Comparison of ENCODE assay signal across 9 mouse cellular contexts in genomic region chr5:143423899-143424519, GRCm38 (mm10). TPM values are rescaled to one million over a fixed set of nuclear protein-coding genes. Genes with fewer than 3 reads are reported as not detected.
DNase-seq lines count a peak whose midpoint lies in the region; ATAC-seq and TF ChIP-seq lines count a peak whose summit lies in the region.
"Had no signal": no experiment of that assay in that cellular context is flagged by ENCODE, and none has a peak within 500 bp of the region (broad histone marks: within the 10 kb centered on the region; RNA-seq: fewer than 3 reads in every experiment).

No protein-coding gene starts in this region.

- no peak overlapping the region for H3K4me2 ChIP-seq in forebrain, embryonic 11.5 days (ENCODE audit: low read depth, low read length, severe bottlenecking)
- no peak overlapping the region for H3K4me2 ChIP-seq in forebrain, embryonic 13.5 days
- no peak overlapping the region for H3K4me2 ChIP-seq in CH12.LX (ENCODE audit: insufficient read depth, low read depth, poor library complexity, severe bottlenecking)
- no peak overlapping the region for H3K4me2 ChIP-seq in kidney, embryonic 16.5 days (replicated peaks; ENCODE audit: low read depth, low read length)
- H3K4me2 ChIP-seq: lung, embryonic 15.5 days had no signal

- no peak overlapping the region for H3K4me3 ChIP-seq in forebrain, embryonic 11.5 days (ENCODE audit: low read depth, low read length)
- H3K4me3 ChIP-seq in forebrain, embryonic 13.5 days = no peak overlapping the region
- no peak overlapping the region for H3K4me3 ChIP-seq in CH12.LX (replicated peaks in 1 of 3; ENCODE audit: low read depth in 2 of 3, low read length in 2 of 3, poor library complexity in 1 of 3)
- no peak overlapping the region for H3K4me3 ChIP-seq in kidney, embryonic 16.5 days (ENCODE audit: low read length)
- H3K4me3 ChIP-seq: lung, embryonic 15.5 days had no signal

- H3K79me2 ChIP-seq in CH12.LX (replicated peaks; ENCODE audit: control insufficient read depth, extremely low read depth, insufficient read depth, poor library complexity, severe bottlenecking) = no peaks in the 10 kb centered on the region

- TF ChIP-seq POLR2A in CH12.LX (IDR thresholded peaks at IDR 0.05; ENCODE audit: low read depth, low read length) = no peak

- TF ChIP-seq RAD21 in CH12.LX (IDR thresholded peaks at IDR 0.05; ENCODE audit: low read depth, low read length) = peak; percentile 59

- no peak for TF ChIP-seq EP300 in CH12.LX (IDR thresholded peaks at IDR 0.05; ENCODE audit: low read length)

- in situ Hi-C loops in CH12.LX (cut with MboI; ENCODE audit: low pct_ligation_motif_present, low pct_unique_long_range_greater_than_20kb, low sequenced_read_pairs) = no loop called here

- peaks cover 4% of the 10 kb centered on the region; the same call in 1 of the 2 replicates for H3K36me3 ChIP-seq in forebrain, embryonic 11.5 days (ENCODE audit: control insufficient read depth, insufficient read depth, low read length)
- peaks cover 35% of the 10 kb centered on the region for H3K36me3 ChIP-seq in forebrain, embryonic 13.5 days (ENCODE audit: poor library complexity, severe bottlenecking)
- peaks cover 24 to 41% of the 10 kb centered on the region in 2 experiments for H3K36me3 ChIP-seq in CH12.LX (replicated peaks in 1 of 2; ENCODE audit: control insufficient read depth in 1 of 2, insufficient read depth in 1 of 2, low read length in 1 of 2)
- H3K36me3 ChIP-seq in kidney, embryonic 16.5 days (ENCODE audit: insufficient read depth, low read length) = peaks cover 24% of the 10 kb centered on the region

- TF ChIP-seq CTCF in CH12.LX (conservative IDR thresholded peaks at IDR 0.05 in 1 of 2, IDR thresholded peaks at IDR 0.05 in 1 of 2; ENCODE audit: low read depth in 2 of 2, low read length in 2 of 2) = peak; percentile 85 to 94

- no peak overlapping the region for H3K9ac ChIP-seq in forebrain, embryonic 11.5 days (ENCODE audit: low read length)
- H3K9ac ChIP-seq in forebrain, embryonic 13.5 days = no peak overlapping the region
- no peak overlapping the region for H3K9ac ChIP-seq in CH12.LX (ENCODE audit: insufficient read depth, low read depth)
- no peak overlapping the region for H3K9ac ChIP-seq in kidney, embryonic 16.5 days (replicated peaks; ENCODE audit: low read length)
- H3K9ac ChIP-seq: lung, embryonic 15.5 days had no signal

- dilution Hi-C loops in CH12.LX (cut with MboI; ENCODE audit: extremely low pct_ligation_motif_present, extremely low pct_unique_long_range_greater_than_20kb, low sequenced_read_pairs) = no loop called here

- H3K9me3 ChIP-seq in forebrain, embryonic 11.5 days (ENCODE audit: control insufficient read depth, low read length) = no peaks in the 10 kb centered on the region
- no peaks in the 10 kb centered on the region for H3K9me3 ChIP-seq in forebrain, embryonic 13.5 days (replicated peaks)
- H3K9me3 ChIP-seq in CH12.LX (replicated peaks; ENCODE audit: low read length) = no peaks in the 10 kb centered on the region
- H3K9me3 ChIP-seq in kidney, embryonic 16.5 days (ENCODE audit: low read length) = no peaks in the 10 kb centered on the region
- H3K9me3 ChIP-seq: lung, embryonic 15.5 days had no signal

- peak; percentile 70; the same call in 1 of the 2 replicates for ATAC-seq in forebrain, embryonic 11.5 days (replicated peaks; ENCODE audit: low FRiP score)
- ATAC-seq in forebrain, embryonic 13.5 days = no peak
- peak; percentile 61; the same call in 1 of the 2 replicates for ATAC-seq in kidney, embryonic 16.5 days (ENCODE audit: low FRiP score, low TSS enrichment)

- H3K4me1 ChIP-seq in forebrain, embryonic 11.5 days (replicated peaks; ENCODE audit: control insufficient read depth, insufficient read depth, low read length) = no peaks in the 10 kb centered on the region
- H3K4me1 ChIP-seq in forebrain, embryonic 13.5 days = no peaks in the 10 kb centered on the region
- peaks cover 0 to 4% of the 10 kb centered on the region in 2 experiments; a peak in 1 of 4 replicates for H3K4me1 ChIP-seq in CH12.LX (ENCODE audit: control insufficient read depth in 1 of 2, insufficient read depth in 2 of 2)
- H3K4me1 ChIP-seq in kidney, embryonic 16.5 days (ENCODE audit: insufficient read depth, low read length) = no peaks in the 10 kb centered on the region
- H3K4me1 ChIP-seq: lung, embryonic 15.5 days had no signal

- no peak overlapping the region for H3K27ac ChIP-seq in forebrain, embryonic 11.5 days (ENCODE audit: low read depth, low read length)
- H3K27ac ChIP-seq in forebrain, embryonic 13.5 days = no peak overlapping the region
- no peak overlapping the region for H3K27ac ChIP-seq in CH12.LX (ENCODE audit: insufficient read depth, low read depth)
- no peak overlapping the region for H3K27ac ChIP-seq in kidney, embryonic 16.5 days (ENCODE audit: low read length)
- H3K27ac ChIP-seq: lung, embryonic 15.5 days had no signal

- peak; percentile 76 for DNase-seq in forebrain, embryonic 11.5 days (ENCODE audit: low spot score)
- DNase-seq in CH12.LX (ENCODE audit: extremely low read depth) = peak; percentile 75
- DNase-seq in c-Kit-positive CD71-negative TER-119-negative erythroid progenitor cells, embryonic 14.5 days (ENCODE audit: low read depth) = peak; percentile 70
- peak; percentile 28 to 39 for DNase-seq in frontal cortex, postnatal 36 days (ENCODE audit: low spot score in 2 of 2)
- peak; percentile 54 to 60 for DNase-seq in lung, adult 18-20 months
- peak; percentile 13 to 66 for DNase-seq in spleen, adult 18-20 months

- no peaks in the 10 kb centered on the region for H3K27me3 ChIP-seq in forebrain, embryonic 11.5 days (ENCODE audit: control insufficient read depth, insufficient read depth, low read length)
- no peaks in the 10 kb centered on the region for H3K27me3 ChIP-seq in forebrain, embryonic 13.5 days
- H3K27me3 ChIP-seq in CH12.LX (replicated peaks) = no peaks in the 10 kb centered on the region
- H3K27me3 ChIP-seq in kidney, embryonic 16.5 days (ENCODE audit: insufficient read depth, low read length) = no peaks in the 10 kb centered on the region
- H3K27me3 ChIP-seq: lung, embryonic 15.5 days had no signal

- WGBS in forebrain, embryonic 11.5 days = 38% methylated on average over 6 of the region's 6 CpGs
- WGBS in forebrain, embryonic 13.5 days = 29% methylated on average over 6 of the region's 6 CpGs
- 39% methylated on average over 6 of the region's 6 CpGs for WGBS in kidney, embryonic 16.5 days

TF ChIP-seq in CH12.LX, 34 proteins besides CTCF, POLR2A, EP300 and RAD21:
- TF ChIP-seq JUN (IDR thresholded peaks at IDR 0.05; ENCODE audit: insufficient read depth, low read depth, low read length) = no peak
- 0 out of 2 replicates have a peak, but pooled peaks have one; percentile 29 for TF ChIP-seq IRF4 (IDR thresholded peaks at IDR 0.05; ENCODE audit: low read depth, low read length)
- TF ChIP-seq USF1 (IDR thresholded peaks at IDR 0.05; ENCODE audit: low read depth, low read length) = peak; percentile 33
- TF ChIP-seq TCF12 (IDR thresholded peaks at IDR 0.05; ENCODE audit: low read depth, low read length) = no peak
- peak; percentile 79; the same call in 1 of the 2 replicates for TF ChIP-seq MXI1 (IDR thresholded peaks at IDR 0.05; ENCODE audit: low read depth, low read length)
- peak; percentile 61 for TF ChIP-seq SMC3 (IDR thresholded peaks at IDR 0.05; ENCODE audit: low read depth, low read length)
- peak; percentile 46; the same call in 1 of the 2 replicates for TF ChIP-seq SIN3A (IDR thresholded peaks at IDR 0.05; ENCODE audit: low read length)
- TF ChIP-seq GABPA (IDR thresholded peaks at IDR 0.05; ENCODE audit: insufficient replicate concordance, low read depth, low read length) = no peak
- 0 out of 2 replicates have a peak, but pooled peaks have one; percentile 23 for TF ChIP-seq MAFK (IDR thresholded peaks at IDR 0.05; ENCODE audit: insufficient replicate concordance, low read length)
- TF ChIP-seq MAX (IDR thresholded peaks at IDR 0.05; ENCODE audit: low read length) = peak; percentile 91
- TF ChIP-seq MYC (IDR thresholded peaks at IDR 0.05; ENCODE audit: low read depth, low read length) = peak; percentile 98
- TF ChIP-seq MEF2A (IDR thresholded peaks at IDR 0.05; ENCODE audit: borderline replicate concordance, low read depth, low read length) = 0 out of 2 replicates have a peak, but pooled peaks have one; percentile 19

RNA-seq across cellular contexts. Expression of gene Kdelr2, which starts 20.4 kb away (rescaled TPM):
- 190 and 196 TPM in 2 replicates for polyA plus RNA-seq in forebrain, embryonic 11.5 days (2014; fragmentation: Nextera tagmentation; extraction: Ambion mirVana)
- polyA plus RNA-seq in forebrain, embryonic 13.5 days (2015; fragmentation: Nextera tagmentation; extraction: Ambion mirVana) = 146 and 148 TPM in 2 replicates
- 77.7 and 91.7 TPM in 2 replicates for total RNA-seq in CH12.LX (2012; rRNA removed)
- total RNA-seq in CH12.LX (2014; rRNA removed) = 105 and 117 TPM in 2 replicates
- 53.2 and 75.7 TPM in 2 replicates for polyA plus RNA-seq in CH12.LX (2012; ENCODE audit: insufficient read length, low read depth)
- polyA plus RNA-seq in kidney, embryonic 16.5 days (2015; fragmentation: Nextera tagmentation; extraction: Ambion mirVana) = 317 and 349 TPM in 2 replicates

RNA-seq across cellular contexts. Expression of gene Daglb, which starts 40.4 kb away (rescaled TPM):
- polyA plus RNA-seq in forebrain, embryonic 11.5 days (2014; fragmentation: Nextera tagmentation; extraction: Ambion mirVana) = 12.5 and 13.8 TPM in 2 replicates
- polyA plus RNA-seq in forebrain, embryonic 13.5 days (2015; fragmentation: Nextera tagmentation; extraction: Ambion mirVana) = 13.5 and 13.6 TPM in 2 replicates
- 10.4 and 10.8 TPM in 2 replicates for total RNA-seq in CH12.LX (2012; rRNA removed)
- total RNA-seq in CH12.LX (2014; rRNA removed) = 11.9 and 12.1 TPM in 2 replicates
- 10.8 and 11.4 TPM in 2 replicates for polyA plus RNA-seq in CH12.LX (2012; ENCODE audit: insufficient read length, low read depth)
- 8.9 and 9.0 TPM in 2 replicates for polyA plus RNA-seq in kidney, embryonic 16.5 days (2015; fragmentation: Nextera tagmentation; extraction: Ambion mirVana)
